Mouse (Mus musculus) myocyte (in vitro differentiated cells): Measurements from ENCODE around the gene Pou4f2.

Source experiments
- CEBPB ChIP-seq: IDR thresholded peaks from 2 replicates; pipeline ENCODE4 v1.6.1; 2011; ENCODE audit warnings: mild to moderate bottlenecking, moderate library complexity; ENCODE audit not compliant: poor library complexity, insufficient read depth, severe bottlenecking
- E2F4 ChIP-seq: IDR thresholded peaks from one replicate; pipeline ENCODE4 v1.6.1; 2011; ENCODE audit warnings: mild to moderate bottlenecking, control low read depth, moderate library complexity; ENCODE audit not compliant: insufficient read depth
- MAX ChIP-seq: IDR thresholded peaks from one replicate; pipeline ENCODE4 v1.6.1; 2011; ENCODE audit warnings: low read depth, mild to moderate bottlenecking, control low read depth
- MYOD1 ChIP-seq, 3 experiments: IDR thresholded peaks; one replicate each; pipeline ENCODE4 v1.6.1; 2011; ENCODE audit warnings: control low read depth in 2 of 3, low read depth in 2 of 3, mild to moderate bottlenecking in 2 of 3, moderate library complexity in 1 of 3; ENCODE audit not compliant: insufficient read length in 2 of 3, control insufficient read depth in 1 of 3
- MYOG ChIP-seq, 3 experiments: IDR thresholded peaks; one replicate each; pipeline ENCODE4 v1.6.1; 2011; ENCODE audit warnings: control low read depth in 2 of 3, low read depth in 2 of 3, mild to moderate bottlenecking in 2 of 3; ENCODE audit not compliant: insufficient read length in 2 of 3, control insufficient read depth in 1 of 3, insufficient read depth in 1 of 3
- POLR2A ChIP-seq: IDR thresholded peaks from one replicate; pipeline ENCODE4 v1.6.1; 2011; ENCODE audit warnings: low read depth, mild to moderate bottlenecking, control low read depth, moderate library complexity; ENCODE audit not compliant: insufficient read length
- POLR2AphosphoS2 ChIP-seq: IDR thresholded peaks from one replicate; pipeline ENCODE4 v1.6.1; 2011; ENCODE audit warnings: low read depth, control low read depth; ENCODE audit not compliant: insufficient read length
- REST ChIP-seq: IDR thresholded peaks from one replicate; pipeline ENCODE4 v1.6.1; 2011; ENCODE audit warnings: mild to moderate bottlenecking, control low read depth, moderate library complexity; ENCODE audit not compliant: insufficient read depth, insufficient read length
- SRF ChIP-seq: IDR thresholded peaks from one replicate; pipeline ENCODE4 v1.6.1; 2011; ENCODE audit warnings: low read depth; ENCODE audit not compliant: control insufficient read depth, insufficient read length
- TCF12 ChIP-seq: IDR thresholded peaks from one replicate; pipeline ENCODE4 v1.6.1; 2011; ENCODE audit warnings: mild to moderate bottlenecking, control low read depth; ENCODE audit not compliant: poor library complexity, insufficient read depth, severe bottlenecking
- TCF3 ChIP-seq: IDR thresholded peaks from one replicate; pipeline ENCODE4 v1.6.1; 2011; ENCODE audit warnings: low read depth, control low read depth; ENCODE audit not compliant: insufficient read length
- USF1 ChIP-seq: IDR thresholded peaks from one replicate; pipeline ENCODE4 v1.6.1; 2011; ENCODE audit warnings: low read depth, mild to moderate bottlenecking, control low read depth, moderate library complexity

DNA sequence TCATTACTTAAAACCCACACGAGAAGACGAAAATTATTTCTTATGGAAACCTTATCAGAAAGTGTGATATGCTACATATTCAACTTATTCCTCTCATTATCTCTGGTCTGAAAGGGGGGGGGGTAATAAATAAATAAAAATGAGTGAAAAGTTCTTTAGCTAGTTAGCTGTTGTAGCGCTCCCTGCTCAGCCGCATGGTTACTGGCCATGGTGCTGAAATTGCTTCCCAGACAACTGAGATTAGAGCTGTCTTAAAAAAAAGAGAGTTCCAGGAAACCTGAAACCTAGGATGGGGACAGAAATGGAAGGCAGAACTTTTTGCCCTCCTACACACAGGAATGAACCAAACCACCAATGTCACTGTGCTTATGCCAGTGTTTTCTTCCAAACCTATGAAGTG is 5.1 kb downstream of the Pou4f2 start:
- no peak for TF ChIP-seq USF1
- no peak for TF ChIP-seq TCF3
- no peak for TF ChIP-seq MAX
- TF ChIP-seq POLR2A = no peak
- no peak for TF ChIP-seq SRF
- TF ChIP-seq MYOG (IDR thresholded peaks at IDR 0.05; ENCODE audit: control insufficient read depth in 1 of 3, insufficient read depth in 1 of 3, insufficient read length in 2 of 3, low read depth in 2 of 3) = no peak
- TF ChIP-seq E2F4 = no peak
- no peak for TF ChIP-seq TCF12
- no peak for TF ChIP-seq POLR2AphosphoS2
- TF ChIP-seq MYOD1 (IDR thresholded peaks at IDR 0.05; ENCODE audit: control insufficient read depth in 1 of 3, insufficient read length in 2 of 3, low read depth in 2 of 3) = no peak
- TF ChIP-seq CEBPB = no peak
- peak; percentile 75 for TF ChIP-seq REST
